Mouse (Mus musculus): ENCODE measurements around the gene Tmcc3. TPM values are rescaled to one million over a fixed set of nuclear protein-coding genes. Genes with fewer than 3 reads are reported as not detected.

Tmcc3 gene
- total and polyA plus RNA-seq, 3 experiments, result 11.3 to 30.1 (median 23.1) TPM

DNA sequence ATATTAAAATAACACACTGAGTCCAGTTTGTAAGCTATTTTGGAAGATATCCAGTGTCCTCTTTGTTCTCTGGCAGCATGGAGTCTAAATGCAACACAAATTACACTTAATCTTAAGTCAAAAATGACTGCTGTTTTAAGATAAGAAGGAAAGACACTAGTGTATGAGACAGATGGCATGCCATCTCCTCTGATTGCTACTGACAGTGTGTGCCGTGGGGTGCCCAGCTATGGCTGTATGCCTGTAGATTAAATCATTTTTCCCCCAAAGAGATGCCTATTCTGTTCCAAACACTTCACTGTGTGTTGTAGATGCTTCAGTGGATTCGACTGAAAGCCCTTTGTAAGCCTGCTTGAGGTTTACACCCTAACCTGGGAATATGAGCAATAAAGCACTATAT lies 59.5 kb downstream of the Tmcc3 start:
- H3K4me1 ChIP-seq (ENCODE audit: control insufficient read depth in 1 of 2, insufficient read depth in 2 of 2), result peaks cover 0 to 6% of the 10 kb centered on the region in 2 experiments; a peak in 2 of 4 replicates
- no peak overlapping the region for H3K4me2 ChIP-seq (ENCODE audit: insufficient read depth, low read depth, poor library complexity, severe bottlenecking)
- H3K4me3 ChIP-seq (replicated peaks in 1 of 3; ENCODE audit: low read depth in 2 of 3, low read length in 2 of 3, poor library complexity in 1 of 3), result no peak overlapping the region
- H3K79me2 ChIP-seq (replicated peaks; ENCODE audit: control insufficient read depth, extremely low read depth, insufficient read depth, poor library complexity, severe bottlenecking), result peaks cover 67% of the 10 kb centered on the region
- dilution Hi-C loops (cut with MboI; ENCODE audit: extremely low pct_ligation_motif_present, extremely low pct_unique_long_range_greater_than_20kb, low sequenced_read_pairs), result no loop called here
- in situ Hi-C loops (cut with MboI; ENCODE audit: low pct_ligation_motif_present, low pct_unique_long_range_greater_than_20kb, low sequenced_read_pairs), result no loop called here
- peaks cover 61 to 70% of the 10 kb centered on the region in 2 experiments for H3K36me3 ChIP-seq (replicated peaks in 1 of 2; ENCODE audit: control insufficient read depth in 1 of 2, insufficient read depth in 1 of 2, low read length in 1 of 2)
- no peak overlapping the region for H3K9ac ChIP-seq (ENCODE audit: insufficient read depth, low read depth)
- DNase-seq (ENCODE audit: extremely low read depth), result no peak
- TF ChIP-seq JUND (conservative IDR thresholded peaks at IDR 0.05; ENCODE audit: low read depth, low read length) (no peak), NELFE (IDR thresholded peaks at IDR 0.05; ENCODE audit: low read depth, low read length) (no peak)
- H3K27me3 ChIP-seq (replicated peaks), result no peaks in the 10 kb centered on the region
- H3K27ac ChIP-seq (ENCODE audit: insufficient read depth, low read depth), result no peak overlapping the region
- H3K9me3 ChIP-seq (replicated peaks; ENCODE audit: low read length), result no peaks in the 10 kb centered on the region

DNA sequence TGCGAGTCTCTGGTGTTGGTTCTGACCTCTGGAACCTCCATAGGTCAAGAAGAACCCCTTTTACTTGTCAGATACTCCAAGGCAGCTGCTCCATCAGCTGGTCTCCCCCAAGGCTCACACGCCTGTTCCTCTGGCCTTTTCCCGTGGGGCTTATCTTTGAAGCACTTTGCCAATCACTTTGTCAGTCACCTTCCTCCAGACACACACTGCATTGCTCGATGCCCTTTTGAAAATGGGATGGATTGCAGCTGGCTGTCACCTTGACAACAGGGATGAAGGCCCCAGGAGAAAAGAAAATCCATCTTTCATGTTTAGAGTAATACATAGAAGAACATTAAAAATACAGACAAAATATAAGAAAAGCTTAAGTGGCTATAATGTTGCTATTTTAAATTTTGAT lies 65.2 kb downstream of the Tmcc3 start:
- H3K36me3 ChIP-seq (replicated peaks in 1 of 2; ENCODE audit: control insufficient read depth in 1 of 2, insufficient read depth in 1 of 2, low read length in 1 of 2), result peaks cover 74 to 94% of the 10 kb centered on the region in 2 experiments

DNA sequence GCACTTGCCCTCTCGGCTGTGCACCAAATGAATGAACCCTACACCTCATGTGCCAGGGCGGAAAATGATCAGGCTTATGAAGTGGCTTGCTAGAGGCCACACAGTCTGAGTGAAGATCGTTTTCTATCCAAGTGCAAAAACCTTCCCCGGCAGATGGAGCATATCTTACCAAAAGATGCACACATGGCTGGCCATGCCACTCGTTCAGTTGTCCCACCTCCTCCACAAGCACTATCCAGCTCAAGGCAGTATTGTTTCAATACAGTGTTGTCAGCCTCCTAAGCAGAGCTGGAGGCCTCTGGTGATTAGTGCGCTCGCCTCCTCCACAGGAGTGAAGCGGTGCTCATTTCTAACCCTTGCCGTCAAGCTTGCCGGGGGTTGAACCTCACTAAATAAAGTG lies 66.1 kb downstream of the Tmcc3 start:
- Histone ChIP-seq H3K27me3 (replicated peaks) (no peaks in the 10 kb centered on the region), H3K27ac (ENCODE audit: insufficient read depth, low read depth) (no peak overlapping the region), H3K9me3 (replicated peaks; ENCODE audit: low read length) (peaks cover 21% of the 10 kb centered on the region), H3K4me3 (replicated peaks in 1 of 3; ENCODE audit: low read depth in 2 of 3, low read length in 2 of 3, poor library complexity in 1 of 3) (no peak overlapping the region), H3K4me2 (ENCODE audit: insufficient read depth, low read depth, poor library complexity, severe bottlenecking) (no peak overlapping the region), H3K79me2 (replicated peaks; ENCODE audit: control insufficient read depth, extremely low read depth, insufficient read depth, poor library complexity, severe bottlenecking) (peaks cover 90% of the 10 kb centered on the region), H3K36me3 (replicated peaks in 1 of 2; ENCODE audit: control insufficient read depth in 1 of 2, insufficient read depth in 1 of 2, low read length in 1 of 2) (peaks cover 68 to 90% of the 10 kb centered on the region in 2 experiments), H3K9ac (ENCODE audit: insufficient read depth, low read depth) (no peak overlapping the region), H3K4me1 (ENCODE audit: control insufficient read depth in 1 of 2, insufficient read depth in 2 of 2) (peaks cover 13 to 23% of the 10 kb centered on the region in 2 experiments)
- DNase-seq (ENCODE audit: extremely low read depth), result no peak
- in situ Hi-C loops (cut with MboI; ENCODE audit: low pct_ligation_motif_present, low pct_unique_long_range_greater_than_20kb, low sequenced_read_pairs), result no loop called here
- dilution Hi-C loops (cut with MboI; ENCODE audit: extremely low pct_ligation_motif_present, extremely low pct_unique_long_range_greater_than_20kb, low sequenced_read_pairs), result no loop called here
- TF ChIP-seq ZNF384 (IDR thresholded peaks at IDR 0.05; ENCODE audit: low read depth, low read length) (no peak), RAD21 (IDR thresholded peaks at IDR 0.05; ENCODE audit: low read depth, low read length) (no peak), USF2 (conservative IDR thresholded peaks at IDR 0.05; ENCODE audit: low read depth, low read length) (no peak), JUN (IDR thresholded peaks at IDR 0.05; ENCODE audit: insufficient read depth, low read depth, low read length) (no peak), MAFK (IDR thresholded peaks at IDR 0.05; ENCODE audit: insufficient replicate concordance, low read length) (no peak), KAT2A (IDR thresholded peaks at IDR 0.05; ENCODE audit: insufficient replicate concordance, low read length) (no peak), TCF12 (IDR thresholded peaks at IDR 0.05; ENCODE audit: low read depth, low read length) (no peak), POLR2AphosphoS2 (IDR thresholded peaks at IDR 0.05; ENCODE audit: low read depth, low read length) (no peak), BHLHE40 (IDR thresholded peaks at IDR 0.05; ENCODE audit: low read depth, low read length) (no peak), MAX (IDR thresholded peaks at IDR 0.05; ENCODE audit: low read length) (no peak), CHD2 (IDR thresholded peaks at IDR 0.05; ENCODE audit: low read length) (no peak), ZC3H11A (IDR thresholded peaks at IDR 0.05; ENCODE audit: low read depth, low read length) (no peak), ETS1 (conservative IDR thresholded peaks at IDR 0.05; ENCODE audit: low read depth, low read length) (no peak), JUND (conservative IDR thresholded peaks at IDR 0.05; ENCODE audit: low read depth, low read length) (no peak), IRF4 (IDR thresholded peaks at IDR 0.05; ENCODE audit: low read depth, low read length) (no peak), E2F4 (IDR thresholded peaks at IDR 0.05; ENCODE audit: insufficient replicate concordance, low read depth, low read length) (no peak), SMC3 (IDR thresholded peaks at IDR 0.05; ENCODE audit: low read depth, low read length) (no peak)

More for the DNA sequence above, 65.2 kb downstream of the Tmcc3 start:
- dilution Hi-C loops (cut with MboI; ENCODE audit: extremely low pct_ligation_motif_present, extremely low pct_unique_long_range_greater_than_20kb, low sequenced_read_pairs) (no loop called here), in situ Hi-C loops (cut with MboI; ENCODE audit: low pct_ligation_motif_present, low pct_unique_long_range_greater_than_20kb, low sequenced_read_pairs) (no loop called here)
- Histone ChIP-seq H3K4me1 (ENCODE audit: control insufficient read depth in 1 of 2, insufficient read depth in 2 of 2) (peaks cover 13 to 19% of the 10 kb centered on the region in 2 experiments), H3K9me3 (replicated peaks; ENCODE audit: low read length) (peaks cover 21% of the 10 kb centered on the region), H3K27me3 (replicated peaks) (no peaks in the 10 kb centered on the region), H3K79me2 (replicated peaks; ENCODE audit: control insufficient read depth, extremely low read depth, insufficient read depth, poor library complexity, severe bottlenecking) (peaks cover 90% of the 10 kb centered on the region), H3K4me3 (replicated peaks in 1 of 3; ENCODE audit: low read depth in 2 of 3, low read length in 2 of 3, poor library complexity in 1 of 3) (no peak overlapping the region), H3K9ac (ENCODE audit: insufficient read depth, low read depth) (no peak overlapping the region), H3K27ac (ENCODE audit: insufficient read depth, low read depth) (no peak overlapping the region), H3K4me2 (ENCODE audit: insufficient read depth, low read depth, poor library complexity, severe bottlenecking) (no peak overlapping the region)
- no peak for TF ChIP-seq USF1 (IDR thresholded peaks at IDR 0.05; ENCODE audit: low read depth, low read length)
- no peak for TF ChIP-seq NELFE (IDR thresholded peaks at IDR 0.05; ENCODE audit: low read depth, low read length)
- no peak for TF ChIP-seq CHD2 (IDR thresholded peaks at IDR 0.05; ENCODE audit: low read length)
- TF ChIP-seq ZC3H11A (IDR thresholded peaks at IDR 0.05; ENCODE audit: low read depth, low read length), result no peak
- no peak for TF ChIP-seq MAX (IDR thresholded peaks at IDR 0.05; ENCODE audit: low read length)
- no peak for TF ChIP-seq RAD21 (IDR thresholded peaks at IDR 0.05; ENCODE audit: low read depth, low read length)
- TF ChIP-seq JUN (IDR thresholded peaks at IDR 0.05; ENCODE audit: insufficient read depth, low read depth, low read length), result no peak
- TF ChIP-seq IRF4 (IDR thresholded peaks at IDR 0.05; ENCODE audit: low read depth, low read length), result no peak
- TF ChIP-seq USF2 (conservative IDR thresholded peaks at IDR 0.05; ENCODE audit: low read depth, low read length), result no peak
- no peak for TF ChIP-seq ZMIZ1 (IDR thresholded peaks at IDR 0.05; ENCODE audit: low read depth, low read length)
- no peak for DNase-seq (ENCODE audit: extremely low read depth)
